Mouse (Mus musculus) hindlimb bud, embryonic 11.5 days (tissue): Measurements from ENCODE around the gene Fancd2.

ENCODE experiments used
- DNase-seq: peaks from one replicate; pipeline ENCODE4 v3.0.0-alpha.2; 2012; ENCODE audit warnings: low read depth, low spot score; ENCODE audit errors: extremely low spot score

The Fancd2 gene

GRCm38 (mm10) chr6:113522310-113522709, 9.2 kb upstream of the Fancd2 start:
- DNase-seq: no peak

DNA sequence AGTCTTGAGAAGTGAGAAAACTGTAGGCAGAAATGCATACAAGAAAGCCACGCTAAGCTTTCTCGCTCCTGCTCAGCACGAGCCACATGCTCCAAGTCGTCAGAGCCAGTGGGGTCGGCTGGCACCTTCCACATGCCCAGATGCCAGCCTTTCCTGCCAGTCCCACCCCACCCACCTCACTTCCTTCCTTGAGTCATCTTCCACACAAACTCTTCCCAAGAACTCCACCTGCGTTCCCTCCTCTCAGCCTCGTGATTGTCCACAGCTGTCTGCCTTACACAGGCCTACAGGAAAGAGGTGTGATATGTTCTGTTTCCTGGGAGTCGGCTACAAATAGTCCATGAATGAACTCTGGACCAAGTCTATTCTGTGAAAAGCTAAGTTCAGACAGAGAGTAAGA, 8.1 kb upstream of the Fancd2 start:
- DNase-seq: no peak

GRCm38 (mm10) chr6:113531840-113532404, 440 bp downstream of the Fancd2 start:
- no peak for DNase-seq

DNA sequence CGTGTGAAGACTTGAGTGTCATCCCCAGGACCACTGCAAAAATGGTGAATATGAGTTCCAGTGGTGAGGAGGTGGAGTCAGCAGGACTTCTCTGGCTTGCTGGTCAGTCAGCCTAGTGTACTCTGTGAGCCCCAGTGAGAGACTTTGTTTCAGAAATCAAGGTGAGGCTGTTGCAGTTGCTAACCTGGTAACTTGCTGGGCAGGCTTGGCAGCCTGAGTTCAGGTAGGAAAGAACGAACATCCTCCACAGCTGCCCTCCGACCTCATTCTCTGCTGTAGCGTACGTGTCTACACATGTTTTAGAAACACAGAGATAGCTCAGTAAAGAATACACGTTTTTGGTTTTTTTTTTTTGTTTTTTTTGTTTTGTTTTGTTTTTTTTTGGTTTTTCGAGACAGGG, 3.4 kb downstream of the Fancd2 start:
- DNase-seq: no peak

GRCm38 (mm10) chr6:113541610-113542009, 10.1 kb downstream of the Fancd2 start:
- no peak for DNase-seq

DNA sequence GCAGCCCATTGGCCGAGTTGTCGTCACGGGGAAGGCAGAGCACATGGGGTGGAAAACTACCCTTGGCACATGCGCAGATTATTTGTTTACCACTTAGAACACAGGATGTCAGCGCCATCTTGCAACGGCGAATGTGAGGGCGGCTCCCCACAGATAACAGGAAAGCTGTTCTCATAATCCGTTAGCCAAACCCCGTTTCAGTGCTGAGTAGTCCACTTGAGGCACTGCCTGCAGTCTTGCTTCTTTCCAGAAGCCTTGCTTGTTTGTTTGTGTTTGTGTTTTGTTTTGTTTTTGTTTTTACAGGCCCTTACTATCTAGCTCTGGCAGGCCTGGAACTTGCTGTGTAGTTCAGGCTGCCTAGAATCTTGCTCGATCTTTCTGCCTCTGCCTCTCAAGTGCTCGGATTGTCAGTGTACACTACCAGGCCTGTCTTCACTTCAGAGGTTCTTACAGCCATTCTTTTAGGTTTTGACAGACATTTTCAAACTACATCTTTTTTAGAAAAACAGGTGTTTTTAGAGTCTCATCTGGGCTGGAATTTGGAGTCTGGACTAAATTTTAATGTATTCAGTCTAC, 12.5 kb downstream of the Fancd2 start:
- no peak for DNase-seq

DNA sequence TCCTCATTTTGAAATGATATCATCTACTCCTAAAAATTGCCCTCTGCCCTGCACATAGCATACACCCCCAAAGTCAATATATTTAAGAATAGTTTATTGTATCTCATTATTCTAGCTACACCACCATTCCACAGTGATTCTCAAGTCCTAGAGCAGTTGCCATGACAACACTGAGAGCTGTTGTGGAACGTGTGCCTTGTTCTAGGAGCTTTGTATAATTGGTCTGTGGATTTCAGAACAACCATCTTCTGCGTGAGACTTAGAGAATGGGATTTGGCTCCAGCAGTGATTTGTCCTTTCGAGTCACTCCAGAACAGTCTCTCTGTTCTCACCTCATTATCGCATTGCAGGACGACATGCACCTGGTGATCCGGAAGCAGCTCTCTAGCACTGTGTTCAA, 28.3 kb downstream of the Fancd2 start:
- no peak for DNase-seq

DNA sequence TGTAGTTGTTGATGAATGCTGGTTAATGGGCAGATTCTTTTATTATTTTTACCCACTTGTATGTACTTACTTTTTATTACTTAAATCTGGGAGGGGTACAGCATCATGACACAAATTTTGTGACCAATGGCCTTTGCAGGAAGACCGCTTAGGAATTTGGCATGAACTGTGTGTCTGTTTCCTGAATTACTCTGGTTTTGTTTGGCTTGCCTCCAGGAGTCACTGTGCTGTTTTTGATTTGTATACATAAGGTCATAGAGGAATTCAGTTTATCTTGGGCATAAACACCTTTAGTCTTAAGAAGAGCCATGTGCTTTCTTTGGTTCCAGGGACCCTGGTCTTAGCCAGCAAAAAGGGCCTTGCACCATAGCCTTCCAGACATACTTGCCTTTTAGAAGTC, 33.1 kb downstream of the Fancd2 start:
- no peak for DNase-seq

- no peak for DNase-seq
These were observed 44.6 kb downstream of the Fancd2 start for GRCm38 (mm10) chr6:113576044-113576443.

- no peak for DNase-seq
These were observed 47.8 kb downstream of the Fancd2 start for GRCm38 (mm10) chr6:113579306-113579705.

DNA sequence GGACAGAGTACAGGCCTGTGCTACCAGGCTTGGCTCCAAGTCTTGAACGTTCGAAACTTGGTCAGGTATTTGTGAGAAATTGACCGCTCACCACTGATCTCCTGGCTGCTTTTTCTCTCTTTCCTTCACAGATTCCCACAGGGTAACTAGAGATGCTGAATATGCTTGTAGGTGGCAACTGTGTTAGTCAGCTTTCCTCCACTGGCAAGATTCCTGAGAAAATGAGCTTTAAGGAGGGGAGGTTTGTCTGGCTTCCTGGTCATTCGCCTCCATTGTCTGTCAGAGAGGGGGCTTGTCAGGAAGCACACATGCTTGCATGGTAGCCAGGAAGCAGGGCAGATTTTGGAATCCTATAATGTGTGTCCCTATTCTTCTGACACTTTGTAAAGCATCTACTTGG, 51.5 kb downstream of the Fancd2 start:
- no peak for DNase-seq

GRCm38 (mm10) chr6:113585065-113585464, 53.6 kb downstream of the Fancd2 start:
- no peak for DNase-seq

- DNase-seq: no peak
These were observed 55.1 kb downstream of the Fancd2 start for GRCm38 (mm10) chr6:113586466-113587183.

- no peak for DNase-seq
These were observed 61.2 kb downstream of the Fancd2 start for GRCm38 (mm10) chr6:113592637-113593036.

GRCm38 (mm10) chr6:113597945-113598344, 66.5 kb downstream of the Fancd2 start:
- DNase-seq: no peak

DNA sequence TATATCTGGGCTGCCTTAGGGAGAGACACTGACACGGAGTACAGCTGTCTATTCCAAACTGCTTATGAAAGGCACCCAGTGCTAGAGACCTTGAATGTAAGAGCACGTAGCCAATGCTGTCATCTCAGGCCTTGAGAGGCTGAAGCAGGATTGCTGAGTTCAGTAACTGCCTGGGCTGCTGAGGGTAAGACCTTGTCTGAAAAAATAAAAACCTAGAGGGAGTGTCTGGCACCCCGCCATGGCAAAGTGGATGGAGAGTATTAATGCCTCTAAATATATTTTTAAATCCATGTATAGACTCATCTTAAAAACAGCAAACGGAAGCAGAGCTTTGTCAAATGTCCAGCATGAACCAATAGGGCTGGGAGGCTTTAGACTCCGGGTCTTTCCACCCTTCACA, 68.4 kb downstream of the Fancd2 start:
- DNase-seq: no peak

GRCm38 (mm10) chr6:113600543-113601139, 69.2 kb downstream of the Fancd2 start, which contains the start of gene Fancd2os:
Gene Fancd2os (minus strand): TSS chr6:113600715.
- no peak for DNase-seq

GRCm38 (mm10) chr6:113602821-113603220, 71.3 kb downstream of the Fancd2 start:
- DNase-seq: no peak

- no peak for DNase-seq
These were observed 72.5 kb downstream of the Fancd2 start for GRCm38 (mm10) chr6:113603993-113604392.

DNA sequence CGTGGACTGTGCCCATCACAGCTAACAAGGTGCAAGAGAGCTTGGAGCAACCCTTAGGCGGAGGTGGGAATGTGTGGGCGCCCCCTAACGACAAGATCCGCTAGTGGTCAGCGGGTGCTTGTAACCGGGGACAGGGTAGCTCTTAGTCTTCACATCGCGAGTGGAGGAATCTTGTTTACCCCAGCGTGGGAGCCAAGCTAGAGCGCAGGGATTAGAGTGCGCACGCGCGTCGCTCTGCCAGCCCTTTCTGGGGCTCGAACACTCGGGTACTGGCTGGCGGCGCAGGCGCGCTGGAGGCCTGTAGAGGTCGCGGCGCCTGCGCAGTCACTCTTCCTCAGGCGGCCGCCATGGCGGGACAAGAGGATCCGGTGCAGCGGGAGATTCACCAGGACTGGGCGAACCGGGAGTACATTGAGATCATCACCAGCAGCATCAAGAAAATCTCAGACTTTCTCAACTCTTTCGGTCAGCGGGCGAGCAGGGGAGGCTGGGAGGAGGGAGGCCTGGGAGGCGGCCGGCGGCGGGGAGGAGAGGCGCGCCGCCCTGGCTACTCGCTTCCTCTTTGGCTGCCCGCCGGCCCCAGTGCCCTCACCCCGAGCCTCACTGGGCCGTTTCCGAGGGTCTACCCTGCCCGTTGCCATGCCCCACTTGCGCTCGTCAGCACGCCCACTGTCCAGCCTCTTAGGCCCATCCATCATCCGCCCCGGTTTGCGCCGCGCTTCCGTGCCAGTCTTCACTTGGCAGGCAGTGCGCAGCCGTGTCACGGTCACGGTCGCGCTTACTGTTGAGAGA, 73.1 kb downstream of the Fancd2 start, which contains the start of gene Brk1:
Gene Brk1 (plus strand): TSS at position 341 of the 792 bp plus-strand sequence.
- no peak for DNase-seq

- no peak for DNase-seq
These were observed 73.7 kb downstream of the Fancd2 start for GRCm38 (mm10) chr6:113605224-113605545.
